Mouse (Mus musculus) lung, embryonic 14.5 days (tissue): Measurements from ENCODE around the gene Hoxa7. TPM values are rescaled to one million over a fixed set of nuclear protein-coding genes. Genes with fewer than 3 reads are reported as not detected.

ENCODE experiments used
- ATAC-seq: fragments of 200-750 bp; cut with Nextera tagmentation; 2 replicates; pipeline ENCODE4 v1.8.0; 2017; ENCODE audit warnings: mild to moderate bottlenecking, moderate TSS enrichment, moderate library complexity; ENCODE audit not compliant: insufficient read depth
- DNase-seq: peaks from one replicate; pipeline ENCODE4 v3.0.0-alpha.2; 2015
- H3K27ac ChIP-seq: fragments of 300-500 bp; sonication (generic); 2 replicates; pipeline ENCODE4 v1.5.1; 2014; ENCODE audit warnings: low read depth, mild to moderate bottlenecking, moderate library complexity
- H3K27me3 ChIP-seq: fragments of 300-500 bp; sonication (generic); 2 replicates; pipeline ENCODE4 v1.6.1; 2014; ENCODE audit warnings: low read length, control low read depth; ENCODE audit not compliant: insufficient read depth
- H3K36me3 ChIP-seq: fragments of 300-500 bp; sonication (generic); 2 replicates; pipeline ENCODE4 v1.6.1; 2014; ENCODE audit warnings: control low read depth; ENCODE audit not compliant: insufficient read depth
- H3K4me1 ChIP-seq: fragments of 300-500 bp; sonication (generic); 2 replicates; pipeline ENCODE4 v1.6.1; 2014; ENCODE audit warnings: antibody characterized with exemption, control low read depth; ENCODE audit not compliant: insufficient read depth
- H3K4me2 ChIP-seq: fragments of 300-500 bp; sonication (generic); 2 replicates; pipeline ENCODE4 v1.6.1; 2014; ENCODE audit warnings: mild to moderate bottlenecking
- H3K4me3 ChIP-seq: fragments of 300-500 bp; sonication (generic); 2 replicates; pipeline ENCODE4 v1.5.1; 2014; ENCODE audit warnings: low read depth, low read length
- H3K9ac ChIP-seq: fragments of 300-500 bp; sonication (generic); 2 replicates; pipeline ENCODE4 v1.6.1; 2014
- H3K9me3 ChIP-seq: fragments of 300-500 bp; sonication (generic); 2 replicates; pipeline ENCODE4 v1.6.1; 2016; ENCODE audit warnings: low read depth, low read length, control low read depth
- CTCF ChIP-seq: IDR thresholded peaks from 2 replicates; pipeline ENCODE4 v1.5.1; 2016; ENCODE audit warnings: antibody characterized with exemption, low read depth
- WGBS: fragments of 180-500 bp; shearing (Covaris S2); extraction: QIAGEN DNeasy Blood & Tissue Kit; methylation state at CpG from one replicate; pipeline ENCODE4 v1.1.7; 2014; 5-methylcytosine and 5-hydroxymethylcytosine counted together
- polyA plus RNA-seq: library from polyadenylated mRNA; unstranded; fragments of >200 nt; fragmentation: Nextera tagmentation; extraction: Ambion mirVana; gene quantifications from 2 replicates; pipeline ENCODE4 v1.2.1, GENCODE M21; 2014

Gene Hoxa7
- polyA plus RNA-seq, 1 experiment from 2014 or later, result 5.8 TPM

DNA sequence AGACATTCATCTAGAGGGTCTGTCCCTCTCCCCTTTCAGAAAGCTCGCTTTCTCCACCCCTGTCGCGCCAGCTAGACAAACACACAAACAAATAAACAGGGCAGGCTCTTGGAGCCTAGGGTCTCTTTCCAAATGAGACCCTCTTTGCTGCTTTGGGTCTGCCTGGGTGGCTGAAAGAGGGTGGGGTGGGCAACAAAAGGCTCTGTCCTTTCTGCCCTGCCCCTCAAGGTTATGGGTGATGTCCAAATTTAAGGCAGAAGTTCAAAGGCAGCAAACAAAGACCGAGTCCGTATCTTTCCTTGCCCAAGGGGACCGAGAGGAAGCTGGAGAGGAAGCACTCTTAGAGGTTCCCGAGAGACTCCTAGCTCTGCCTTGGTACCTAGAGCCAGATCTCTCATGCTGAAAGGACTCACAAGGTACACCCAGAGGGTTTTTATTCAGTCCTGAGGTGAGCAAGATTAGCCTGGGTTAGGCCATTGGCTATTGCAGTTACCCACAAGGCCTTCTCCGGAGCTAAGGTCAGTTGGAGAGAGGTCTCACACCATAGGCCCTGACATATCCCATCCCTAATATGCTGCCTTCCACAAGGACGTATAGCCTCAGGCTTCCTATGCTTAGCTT, 19.5 kb upstream of the Hoxa7 start:
- WGBS, result 4% methylated on average over 9 of the region's 9 CpGs
- ATAC-seq, result no peak
- H3K4me3 ChIP-seq, result 0 out of 2 replicates have a peak overlapping the region, but pooled peaks have one; percentile 19
- DNase-seq, result no peak
- H3K9ac ChIP-seq, result no peak overlapping the region
- H3K36me3 ChIP-seq, result no peaks in the 10 kb centered on the region
- H3K4me2 ChIP-seq, result no peak overlapping the region
- H3K4me1 ChIP-seq, result no peaks in the 10 kb centered on the region
- H3K27ac ChIP-seq, result no peak overlapping the region
- no peaks in the 10 kb centered on the region for H3K9me3 ChIP-seq
- no peak for TF ChIP-seq CTCF
- H3K27me3 ChIP-seq, result peaks cover 99% of the 10 kb centered on the region

DNA sequence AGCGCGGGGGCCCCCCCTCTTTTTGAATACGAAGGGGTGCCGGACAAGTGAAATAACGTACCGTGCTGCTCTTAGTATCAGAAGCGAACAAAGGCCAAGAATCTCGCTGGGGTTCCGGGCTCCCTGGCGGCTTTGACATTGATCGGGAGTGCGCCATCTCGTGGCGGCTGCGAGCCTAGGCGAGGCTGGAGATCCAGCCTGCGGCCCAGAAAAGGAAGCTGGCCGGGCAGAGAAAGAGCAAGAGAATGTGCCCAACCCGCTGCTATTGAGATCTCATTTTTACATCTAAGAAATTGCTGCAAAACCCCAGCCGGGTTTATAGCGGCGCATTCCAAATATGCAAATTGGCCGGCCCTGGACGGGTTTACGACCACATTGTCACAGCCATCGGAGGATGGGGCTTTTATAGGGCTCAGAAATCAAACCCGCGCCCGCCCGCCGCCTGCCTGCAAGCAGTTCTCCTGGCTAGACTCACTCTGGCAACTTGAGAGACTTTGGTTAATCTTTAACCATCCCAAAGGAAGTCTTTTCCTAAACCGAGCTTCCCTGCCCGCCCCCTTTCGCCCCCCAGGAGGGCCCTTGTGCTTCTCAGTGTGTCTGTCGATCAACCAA, 18.8 kb upstream of the Hoxa7 start, which contains the start of gene Hoxa10:
Hoxa10 (minus strand) TSS at position 466 of the 612 bp plus-strand sequence.
- H3K36me3 ChIP-seq, result no peaks in the 10 kb centered on the region
- H3K4me2 ChIP-seq, result peak within 1 kb of the TSS; percentile 45
- TF ChIP-seq CTCF, result peak; percentile 82
- H3K27me3 ChIP-seq, result peaks cover 99% of the 10 kb centered on the region
- no peak within 1 kb of the TSS for H3K27ac ChIP-seq
- peak within 1 kb of the TSS; percentile 19 for H3K4me3 ChIP-seq
- 2% methylated on average over 35 of the region's 35 CpGs for WGBS
- H3K4me1 ChIP-seq, result no peaks in the 10 kb centered on the region
- H3K9ac ChIP-seq, result no peak within 1 kb of the TSS
- ATAC-seq (peak; percentile 64; the same call in 1 of the 2 replicates), DNase-seq (peak; percentile 95)
- no peaks in the 10 kb centered on the region for H3K9me3 ChIP-seq

DNA sequence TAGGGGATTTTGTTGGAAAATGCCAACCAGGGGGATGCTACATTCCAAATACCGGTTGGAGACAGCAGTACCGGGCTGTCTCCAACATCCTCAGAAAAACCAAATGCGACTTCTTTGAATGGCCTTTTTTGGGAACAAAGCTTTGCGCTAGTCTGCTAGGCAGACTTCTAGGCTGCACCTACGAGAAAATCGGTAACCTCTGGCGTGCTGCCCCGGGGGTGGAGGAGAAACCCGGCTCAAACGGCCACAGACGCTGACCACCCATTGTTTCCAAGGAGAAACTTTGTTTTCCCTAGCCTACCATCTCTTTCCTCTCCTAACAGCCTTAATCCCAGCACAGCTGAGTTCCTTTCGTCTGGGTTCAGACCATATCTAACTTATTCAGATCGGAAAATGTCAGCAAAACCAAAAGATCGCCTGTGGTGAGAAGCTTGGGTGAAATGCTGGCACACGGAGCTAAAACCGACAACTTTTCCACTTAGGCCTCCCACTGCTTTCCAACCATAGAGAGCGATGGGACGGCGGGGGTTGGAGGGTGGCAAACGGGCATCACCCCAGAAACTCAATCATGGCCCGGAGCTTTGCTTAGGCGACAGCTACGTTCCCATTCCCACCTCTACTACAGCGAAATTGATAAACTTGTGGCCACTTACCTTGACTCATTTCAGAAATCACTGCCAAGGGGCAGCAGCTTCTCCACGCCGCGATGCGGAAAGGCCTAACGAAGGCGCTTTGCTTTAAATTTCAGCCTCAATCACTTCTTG, 18.2 kb upstream of the Hoxa7 start:
- Histone ChIP-seq H3K9me3 (no peaks in the 10 kb centered on the region), H3K36me3 (no peaks in the 10 kb centered on the region), H3K9ac (no peak overlapping the region), H3K4me2 (peak overlapping the region; percentile 45), H3K27ac (no peak overlapping the region), H3K4me3 (peak overlapping the region; percentile 19), H3K27me3 (peaks cover 99% of the 10 kb centered on the region), H3K4me1 (no peaks in the 10 kb centered on the region)
- WGBS, result 2% methylated on average over 30 of the region's 30 CpGs
- no peak for DNase-seq
- no peak for TF ChIP-seq CTCF
- no peak for ATAC-seq

DNA sequence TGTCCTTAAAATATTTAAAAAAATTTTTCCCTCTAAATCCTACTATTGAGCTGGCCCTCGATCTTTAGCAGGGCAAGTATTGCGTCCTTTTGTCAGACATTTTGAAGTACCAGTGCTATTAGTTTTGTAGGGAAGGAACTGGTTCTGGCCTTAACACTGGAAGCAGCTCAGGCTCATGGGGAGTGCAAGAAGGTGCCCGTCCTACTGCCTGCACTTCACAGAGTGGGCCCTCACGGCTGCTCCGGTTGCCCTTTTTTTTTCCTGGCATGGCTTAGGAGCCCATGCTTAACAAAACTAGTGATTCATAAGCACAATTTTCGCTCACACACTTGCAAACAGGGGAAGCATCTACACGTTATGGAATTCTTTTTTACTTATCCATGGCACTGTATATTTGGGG, 17.3 kb upstream of the Hoxa7 start:
- TF ChIP-seq CTCF, result no peak
- peaks cover 99% of the 10 kb centered on the region for H3K27me3 ChIP-seq
- no peak overlapping the region for H3K27ac ChIP-seq
- H3K9me3 ChIP-seq, result no peaks in the 10 kb centered on the region
- ATAC-seq, result no peak
- no peak overlapping the region for H3K9ac ChIP-seq
- no peak for DNase-seq
- WGBS, result 1% methylated on average over 7 of the region's 7 CpGs
- H3K4me1 ChIP-seq, result no peaks in the 10 kb centered on the region
- H3K4me3 ChIP-seq, result no peak overlapping the region
- H3K36me3 ChIP-seq, result no peaks in the 10 kb centered on the region
- no peak overlapping the region for H3K4me2 ChIP-seq

DNA sequence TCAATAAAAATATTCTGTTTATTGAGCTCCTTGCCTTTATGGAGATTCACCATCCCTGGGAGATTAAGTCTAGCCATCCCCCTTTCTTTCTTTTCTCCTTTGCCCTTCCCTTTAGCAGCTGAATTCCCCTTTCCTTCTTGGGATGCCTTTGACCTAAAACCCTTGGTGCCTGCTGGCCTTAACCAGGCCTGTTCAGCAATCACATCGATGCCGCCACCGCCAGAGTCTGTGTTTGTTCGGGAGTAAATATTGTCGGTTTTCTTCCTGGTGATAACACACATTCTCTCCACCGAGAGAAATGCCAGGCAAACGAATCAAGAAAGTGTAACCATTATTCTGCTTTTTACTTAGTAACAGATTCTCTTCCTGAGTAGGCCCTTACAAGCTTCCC, 16.5 kb upstream of the Hoxa7 start:
- ATAC-seq (no peak), DNase-seq (no peak)
- no peaks in the 10 kb centered on the region for H3K4me1 ChIP-seq
- H3K27ac ChIP-seq, result no peak overlapping the region
- H3K36me3 ChIP-seq, result no peaks in the 10 kb centered on the region
- 2% methylated on average over 7 of the region's 7 CpGs for WGBS
- TF ChIP-seq CTCF, result no peak
- H3K4me2 ChIP-seq, result no peak overlapping the region
- H3K9ac ChIP-seq, result no peak overlapping the region
- peaks cover 99% of the 10 kb centered on the region for H3K27me3 ChIP-seq
- no peak overlapping the region for H3K4me3 ChIP-seq
- no peaks in the 10 kb centered on the region for H3K9me3 ChIP-seq

DNA sequence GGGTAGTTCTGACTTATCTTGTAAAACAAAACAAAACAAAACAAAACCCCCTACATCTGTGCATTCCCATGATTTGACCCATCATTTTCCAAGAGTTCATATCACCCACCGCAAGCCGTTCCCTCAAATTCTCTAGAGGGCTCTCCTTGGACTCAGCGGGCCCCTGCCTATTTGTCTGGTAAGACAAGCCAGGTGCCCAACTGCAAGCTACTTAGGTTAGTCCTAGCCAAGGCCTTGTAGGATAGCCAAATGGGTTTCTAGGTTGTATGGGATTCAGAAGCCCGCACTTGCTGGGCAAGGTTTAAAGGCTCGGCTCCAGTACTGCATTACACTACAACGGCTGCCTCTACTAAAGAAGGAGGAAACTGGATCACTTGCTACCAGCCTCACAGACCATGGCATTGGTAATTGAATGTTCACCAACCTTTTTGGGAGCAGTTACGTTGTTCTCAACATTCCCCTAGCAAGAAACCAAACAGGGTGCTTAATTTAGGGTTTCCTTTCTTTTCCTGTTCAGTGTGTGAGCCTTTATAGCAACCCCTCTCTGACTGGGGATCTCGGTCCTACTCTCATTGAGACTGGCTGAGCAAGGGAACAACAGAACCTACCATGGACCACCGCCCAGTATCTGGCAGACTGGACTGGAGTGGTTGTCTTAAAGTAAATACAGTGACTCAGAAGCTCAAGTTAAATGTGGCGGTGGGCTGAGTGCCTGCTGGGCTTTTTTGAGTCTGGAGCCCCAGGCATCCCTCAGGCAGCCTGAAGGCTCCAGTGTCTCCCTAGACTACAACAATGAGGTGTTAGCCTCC, 15.9 kb upstream of the Hoxa7 start:
- 12% methylated on average over 10 of the region's 10 CpGs for whole genome bisulfite sequencing
- no peak overlapping the region for H3K4me3 ChIP-seq
- no peak for TF ChIP-seq CTCF
- no peaks in the 10 kb centered on the region for H3K9me3 ChIP-seq
- no peak overlapping the region for H3K27ac ChIP-seq
- ATAC-seq (no peak), DNase-seq (no peak)
- no peak overlapping the region for H3K4me2 ChIP-seq
- H3K4me1 ChIP-seq, result no peaks in the 10 kb centered on the region
- H3K27me3 ChIP-seq, result peaks cover 99% of the 10 kb centered on the region
- H3K9ac ChIP-seq, result no peak overlapping the region
- H3K36me3 ChIP-seq, result no peaks in the 10 kb centered on the region

DNA sequence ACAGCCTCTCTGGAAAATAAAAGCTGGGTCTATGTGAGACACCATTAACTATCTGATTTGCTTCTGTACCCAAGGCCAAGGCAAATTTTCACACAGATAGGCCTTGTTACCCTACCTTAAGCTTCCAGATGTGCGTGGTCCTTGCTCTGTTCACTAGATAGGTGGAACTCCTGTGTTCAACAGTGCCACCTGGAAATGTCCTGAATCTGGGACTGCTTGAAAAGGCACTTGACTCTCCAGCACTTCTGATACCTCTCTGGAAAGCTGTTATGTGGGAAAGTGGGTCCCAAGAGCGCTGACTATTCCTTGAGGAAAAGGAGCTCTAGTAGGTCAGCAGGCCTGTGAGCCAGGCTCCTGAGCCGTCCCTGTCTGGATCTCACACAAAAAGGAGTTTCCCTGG, 15.2 kb upstream of the Hoxa7 start:
- H3K4me3 ChIP-seq, result no peak overlapping the region
- no peaks in the 10 kb centered on the region for H3K36me3 ChIP-seq
- H3K4me2 ChIP-seq, result no peak overlapping the region
- H3K9me3 ChIP-seq, result no peaks in the 10 kb centered on the region
- DNase-seq (no peak), ATAC-seq (no peak)
- no peak overlapping the region for H3K27ac ChIP-seq
- no peak for TF ChIP-seq CTCF
- no peaks in the 10 kb centered on the region for H3K4me1 ChIP-seq
- WGBS, result 6% methylated on average over 3 of the region's 3 CpGs
- H3K9ac ChIP-seq, result no peak overlapping the region
- peaks cover 99% of the 10 kb centered on the region for H3K27me3 ChIP-seq
